Mouse (Mus musculus): ENCODE results near the gene Serpine1. TPM values are rescaled to one million over a fixed set of nuclear protein-coding genes. Genes with fewer than 3 reads are reported as not detected.
A peak's percentile ranks its signal among the peaks of the same experiment; 100 is the strongest.

The Serpine1 gene
- 3.2 and 3.3 TPM in 2 replicates for polyA plus RNA-seq (2012)

DNA sequence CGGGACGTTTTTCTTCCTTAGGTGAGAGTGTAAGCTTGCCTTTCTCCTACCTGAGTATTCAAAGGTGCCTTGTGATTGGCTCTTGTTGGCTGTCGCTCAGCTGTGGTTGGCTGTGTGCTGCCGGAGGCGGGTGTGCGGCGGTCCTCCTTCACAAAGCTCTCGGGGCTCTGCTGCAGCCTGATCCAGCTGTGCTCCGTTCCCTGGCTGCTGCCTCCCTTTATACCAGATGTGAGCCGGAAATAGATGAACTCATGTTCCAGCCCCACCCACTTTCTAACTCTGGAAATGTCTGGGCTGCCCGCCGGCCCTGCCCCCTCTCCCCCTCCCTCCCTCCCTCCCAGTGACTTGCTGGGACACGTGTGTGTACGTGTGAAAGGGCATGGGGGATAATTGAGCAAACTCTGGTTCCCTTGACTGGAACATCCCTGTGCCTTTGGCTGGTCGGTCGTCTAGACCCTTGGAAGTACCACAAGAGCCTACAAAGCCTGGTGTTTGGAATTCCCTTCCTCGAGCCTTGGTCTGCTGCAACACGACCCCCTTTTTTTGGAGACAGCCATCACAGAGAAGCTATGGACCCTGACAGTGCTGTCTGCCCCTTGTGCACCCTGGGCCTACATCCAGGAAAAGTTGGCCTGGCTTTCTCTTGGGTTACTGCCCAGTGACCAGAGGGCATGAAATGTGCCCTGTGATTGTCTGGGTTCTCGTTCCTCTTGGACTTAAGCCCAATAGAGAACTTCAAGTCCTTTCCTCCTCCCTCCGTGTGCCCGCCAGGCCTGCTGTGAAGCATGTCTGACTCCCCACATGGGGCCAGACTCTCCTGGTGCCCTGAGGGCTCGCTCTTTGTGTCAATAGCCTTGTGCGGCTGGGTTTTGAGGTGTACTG lies at the start of gene Serpine1:
TSS of gene Serpine1 (minus strand) at position 190 of the 882 bp plus-strand sequence.
- TF ChIP-seq GATA1 (IDR thresholded peaks at IDR 0.05; ENCODE audit: low read length), result no peak

GRCm38 (mm10) chr5:137121280-137121679 lies 49.2 kb upstream of the Serpine1 start:
- TF ChIP-seq GATA1 (IDR thresholded peaks at IDR 0.05; ENCODE audit: low read length), result no peak

DNA sequence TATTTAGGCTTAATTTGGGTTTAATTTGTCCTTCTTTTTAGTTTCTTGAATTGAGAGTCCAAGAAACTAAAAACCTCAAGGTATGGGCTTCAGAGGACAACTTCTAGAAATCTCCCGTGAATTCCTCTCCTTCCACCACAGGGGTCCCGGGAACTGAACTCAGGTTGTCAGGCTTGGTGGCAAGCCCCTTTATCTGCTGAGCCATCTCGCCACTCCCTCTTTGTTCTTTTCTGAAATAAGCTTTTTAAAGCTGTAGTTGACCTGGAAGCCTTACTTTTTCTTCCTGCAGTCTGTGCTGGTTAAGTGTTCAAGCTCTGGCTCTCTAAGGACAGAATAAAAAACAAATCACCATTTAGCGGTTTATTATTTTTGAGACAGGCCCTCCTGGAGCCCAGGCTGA lies 46.8 kb upstream of the Serpine1 start:
- no peak for TF ChIP-seq GATA1 (IDR thresholded peaks at IDR 0.05; ENCODE audit: low read length)

GRCm38 (mm10) chr5:137116987-137117386 lies 44.9 kb upstream of the Serpine1 start:
- no peak for TF ChIP-seq GATA1 (IDR thresholded peaks at IDR 0.05; ENCODE audit: low read length)

- peak; percentile 73 for TF ChIP-seq GATA1 (IDR thresholded peaks at IDR 0.05; ENCODE audit: low read length)
Measured at GRCm38 (mm10) chr5:137115866-137116847, 44.1 kb upstream of the Serpine1 start, which contains the start of gene Trim56. Trim56 (minus strand) TSS chr5:137116209.

DNA sequence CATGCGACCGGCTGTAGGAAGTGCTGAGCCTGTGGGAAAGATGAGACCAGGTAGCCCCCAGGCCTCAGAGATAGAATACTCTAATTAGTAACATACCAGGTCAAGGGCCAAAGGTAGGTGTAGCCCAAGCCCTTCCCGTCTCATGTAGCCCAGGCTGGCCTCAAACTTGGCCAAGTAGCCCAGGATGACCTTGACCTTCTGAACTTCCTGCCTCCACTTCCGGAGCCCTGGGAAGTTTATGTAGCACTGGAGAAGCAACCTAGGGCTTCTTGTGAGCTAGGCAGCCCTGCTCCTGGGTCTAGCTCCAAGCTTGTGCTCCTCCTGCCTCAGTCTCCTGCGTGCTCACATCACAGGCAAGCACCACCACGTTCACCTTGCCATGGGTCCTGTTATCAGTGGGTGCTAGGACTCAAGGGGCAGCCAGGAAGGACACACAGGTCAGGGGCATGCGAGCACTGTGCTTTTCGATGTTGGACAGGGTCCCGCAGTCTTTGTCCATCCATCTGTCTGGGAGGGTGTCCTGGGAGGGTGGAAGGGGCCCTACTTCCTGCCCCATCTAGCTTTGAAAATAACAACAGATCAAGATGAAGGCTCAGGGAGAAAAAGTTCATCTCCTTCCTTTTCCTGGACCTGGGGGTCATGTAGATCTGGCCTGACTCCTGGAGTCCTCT lies 43.0 kb upstream of the Serpine1 start:
- no peak for TF ChIP-seq GATA1 (IDR thresholded peaks at IDR 0.05; ENCODE audit: low read length)

GRCm38 (mm10) chr5:137111542-137112408 lies 39.7 kb upstream of the Serpine1 start:
- TF ChIP-seq GATA1 (IDR thresholded peaks at IDR 0.05; ENCODE audit: low read length), result no peak

- TF ChIP-seq GATA1 (IDR thresholded peaks at IDR 0.05; ENCODE audit: low read length), result no peak
Measured at GRCm38 (mm10) chr5:137110863-137111262, 38.8 kb upstream of the Serpine1 start.

GRCm38 (mm10) chr5:137109941-137110593 lies 38.0 kb upstream of the Serpine1 start:
- TF ChIP-seq GATA1 (IDR thresholded peaks at IDR 0.05; ENCODE audit: low read length), result no peak

- TF ChIP-seq GATA1 (IDR thresholded peaks at IDR 0.05; ENCODE audit: low read length), result no peak
Measured at GRCm38 (mm10) chr5:137108111-137108510, 36.0 kb upstream of the Serpine1 start.

GRCm38 (mm10) chr5:137107670-137108069 lies 35.6 kb upstream of the Serpine1 start:
- TF ChIP-seq GATA1 (IDR thresholded peaks at IDR 0.05; ENCODE audit: low read length), result no peak

DNA sequence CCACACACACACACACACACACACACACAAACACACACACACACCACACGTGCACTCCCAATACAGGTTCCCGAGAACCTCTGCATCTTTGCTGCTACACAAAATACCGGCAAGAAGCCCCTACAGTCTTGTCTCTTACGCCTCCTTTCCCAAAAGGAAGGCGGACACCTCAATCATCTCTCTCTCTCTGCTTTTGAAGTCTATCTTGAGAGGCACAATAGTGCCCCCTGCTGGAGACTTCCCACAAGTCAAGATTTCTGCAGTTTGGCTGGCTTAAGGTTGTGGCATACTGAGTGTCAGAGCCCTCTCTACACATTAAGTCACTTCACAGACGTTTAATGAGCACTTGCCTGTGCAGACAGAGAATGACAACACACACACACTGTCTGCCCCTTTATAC lies 35.0 kb upstream of the Serpine1 start:
- TF ChIP-seq GATA1 (IDR thresholded peaks at IDR 0.05; ENCODE audit: low read length), result no peak

GRCm38 (mm10) chr5:137106434-137106833 lies 34.4 kb upstream of the Serpine1 start:
- TF ChIP-seq GATA1 (IDR thresholded peaks at IDR 0.05; ENCODE audit: low read length), result no peak

DNA sequence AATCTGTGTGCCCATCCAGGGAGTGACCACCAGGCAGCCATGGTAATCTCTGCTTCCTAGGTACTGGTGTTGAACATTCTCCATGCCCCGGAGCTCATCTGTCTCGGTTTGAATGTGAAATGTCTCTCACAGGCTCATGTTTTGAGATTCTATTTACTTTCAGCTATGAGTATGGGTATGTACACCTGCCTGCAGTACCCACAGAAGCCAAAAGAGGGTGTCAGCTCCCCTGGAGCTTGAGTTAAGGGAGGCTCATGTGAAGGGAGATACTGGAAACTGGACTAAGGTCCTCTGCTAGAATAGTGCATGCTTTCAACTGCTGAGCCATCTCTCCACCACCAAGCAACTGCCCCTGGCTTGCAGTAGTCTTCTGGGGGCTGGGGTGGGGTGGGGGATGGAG lies 31.9 kb upstream of the Serpine1 start:
- no peak for TF ChIP-seq GATA1 (IDR thresholded peaks at IDR 0.05; ENCODE audit: low read length)
